Mouse (Mus musculus) layer of hippocampus, adult 9-10 months (tissue): ENCODE data around the gene Ap1g2.

ENCODE experiments used
- DNase-seq: peaks from one replicate; pipeline ENCODE4 v3.0.0; 2022; ENCODE audit warnings: low spot score

The Ap1g2 gene

GRCm38 (mm10) chr14:55055167-55055834, 51.1 kb downstream of the Ap1g2 start:
- peak; percentile 90 for DNase-seq

- no peak for DNase-seq
Measured at GRCm38 (mm10) chr14:55054191-55054749, 52.1 kb downstream of the Ap1g2 start.

- DNase-seq, result peak; percentile 62
Measured at GRCm38 (mm10) chr14:55053708-55054190, 52.6 kb downstream of the Ap1g2 start.

GRCm38 (mm10) chr14:55053050-55053449, 53.3 kb downstream of the Ap1g2 start:
- DNase-seq, result no peak

DNA sequence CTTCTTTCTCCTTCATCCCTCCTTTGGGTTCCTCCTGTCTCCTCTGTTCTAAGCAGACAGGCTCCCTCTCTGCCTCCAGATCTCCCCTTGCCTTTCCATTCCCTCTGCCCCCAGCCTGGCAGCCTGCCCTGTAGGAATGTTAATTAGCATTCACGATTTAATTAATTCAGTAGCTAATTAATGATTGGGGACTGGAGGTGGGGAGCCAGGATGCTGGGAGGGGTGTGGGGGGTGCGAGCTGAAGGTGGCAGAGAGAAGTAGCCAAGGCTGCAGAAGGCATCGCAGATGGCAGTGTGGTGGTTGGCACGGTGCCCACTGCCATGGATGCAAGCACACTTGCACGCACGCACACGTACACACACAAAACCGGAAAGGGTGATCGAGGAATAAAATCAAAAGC, 53.9 kb downstream of the Ap1g2 start:
- DNase-seq, result no peak
